Mouse (Mus musculus) myocyte (in vitro differentiated cells): ENCODE measurements around the gene Mesp2.

ENCODE experiments used
- CEBPB ChIP-seq: IDR thresholded peaks from 2 replicates; pipeline ENCODE4 v1.6.1; 2011; ENCODE audit warnings: mild to moderate bottlenecking, moderate library complexity; ENCODE audit not compliant: poor library complexity, insufficient read depth, severe bottlenecking
- E2F4 ChIP-seq: IDR thresholded peaks from one replicate; pipeline ENCODE4 v1.6.1; 2011; ENCODE audit warnings: mild to moderate bottlenecking, control low read depth, moderate library complexity; ENCODE audit not compliant: insufficient read depth
- MAX ChIP-seq: IDR thresholded peaks from one replicate; pipeline ENCODE4 v1.6.1; 2011; ENCODE audit warnings: low read depth, mild to moderate bottlenecking, control low read depth
- MYOD1 ChIP-seq, 3 experiments: IDR thresholded peaks; one replicate each; pipeline ENCODE4 v1.6.1; 2011; ENCODE audit warnings: control low read depth in 2 of 3, low read depth in 2 of 3, mild to moderate bottlenecking in 2 of 3, moderate library complexity in 1 of 3; ENCODE audit not compliant: insufficient read length in 2 of 3, control insufficient read depth in 1 of 3
- MYOG ChIP-seq, 3 experiments: IDR thresholded peaks; one replicate each; pipeline ENCODE4 v1.6.1; 2011; ENCODE audit warnings: control low read depth in 2 of 3, low read depth in 2 of 3, mild to moderate bottlenecking in 2 of 3; ENCODE audit not compliant: insufficient read length in 2 of 3, control insufficient read depth in 1 of 3, insufficient read depth in 1 of 3
- POLR2A ChIP-seq: IDR thresholded peaks from one replicate; pipeline ENCODE4 v1.6.1; 2011; ENCODE audit warnings: low read depth, mild to moderate bottlenecking, control low read depth, moderate library complexity; ENCODE audit not compliant: insufficient read length
- POLR2AphosphoS2 ChIP-seq: IDR thresholded peaks from one replicate; pipeline ENCODE4 v1.6.1; 2011; ENCODE audit warnings: low read depth, control low read depth; ENCODE audit not compliant: insufficient read length
- REST ChIP-seq: IDR thresholded peaks from one replicate; pipeline ENCODE4 v1.6.1; 2011; ENCODE audit warnings: mild to moderate bottlenecking, control low read depth, moderate library complexity; ENCODE audit not compliant: insufficient read depth, insufficient read length
- SRF ChIP-seq: IDR thresholded peaks from one replicate; pipeline ENCODE4 v1.6.1; 2011; ENCODE audit warnings: low read depth; ENCODE audit not compliant: control insufficient read depth, insufficient read length
- TCF12 ChIP-seq: IDR thresholded peaks from one replicate; pipeline ENCODE4 v1.6.1; 2011; ENCODE audit warnings: mild to moderate bottlenecking, control low read depth; ENCODE audit not compliant: poor library complexity, insufficient read depth, severe bottlenecking
- USF1 ChIP-seq: IDR thresholded peaks from one replicate; pipeline ENCODE4 v1.6.1; 2011; ENCODE audit warnings: low read depth, mild to moderate bottlenecking, control low read depth, moderate library complexity

DNA sequence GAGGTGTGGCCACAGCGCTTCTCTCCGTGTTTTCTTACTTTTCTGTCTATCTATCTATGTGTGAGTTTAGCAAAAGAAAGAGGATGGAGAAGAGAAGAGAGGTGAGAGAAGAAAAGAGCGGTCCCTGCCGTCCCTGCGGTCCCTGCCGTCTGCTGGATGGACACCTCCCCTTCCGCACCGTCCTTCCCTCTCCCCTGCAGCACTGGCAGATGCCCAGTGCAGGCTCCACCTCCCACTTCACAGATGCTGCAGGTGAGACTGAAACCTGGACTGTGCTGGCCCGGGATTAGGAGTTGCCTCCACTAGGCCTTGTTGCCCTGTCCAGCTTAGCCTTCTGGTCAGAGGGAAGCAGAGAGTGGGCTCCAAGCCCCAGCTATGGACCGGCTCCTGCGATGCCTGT lies 9.1 kb upstream of the Mesp2 start:
- TF ChIP-seq POLR2A (no peak), CEBPB (no peak), TCF12 (no peak), MYOD1 (IDR thresholded peaks at IDR 0.05; ENCODE audit: control insufficient read depth in 1 of 3, insufficient read length in 2 of 3, low read depth in 2 of 3) (no peak), REST (no peak), POLR2AphosphoS2 (no peak), MAX (no peak), USF1 (no peak), MYOG (IDR thresholded peaks at IDR 0.05; ENCODE audit: control insufficient read depth in 1 of 3, insufficient read depth in 1 of 3, insufficient read length in 2 of 3, low read depth in 2 of 3) (no peak), E2F4 (no peak), SRF (no peak)
